Mouse (Mus musculus): ENCODE measurements around the gene Foxj2. TPM values are rescaled to one million over a fixed set of nuclear protein-coding genes. Genes with fewer than 3 reads are reported as not detected.

Foxj2 gene
- total and polyA plus RNA-seq, 3 experiments = 1.9 to 5.4 (median 2.5) TPM

- TF ChIP-seq MXI1 (IDR thresholded peaks at IDR 0.05; ENCODE audit: low read depth, low read length) (no peak), MAZ (IDR thresholded peaks at IDR 0.05; ENCODE audit: low read depth, low read length) (no peak), ZC3H11A (IDR thresholded peaks at IDR 0.05; ENCODE audit: low read depth, low read length) (no peak), USF1 (IDR thresholded peaks at IDR 0.05; ENCODE audit: low read depth, low read length) (no peak), ELF1 (IDR thresholded peaks at IDR 0.05; ENCODE audit: low read depth, low read length) (no peak), USF2 (conservative IDR thresholded peaks at IDR 0.05; ENCODE audit: low read depth, low read length) (no peak), BHLHE40 (IDR thresholded peaks at IDR 0.05; ENCODE audit: low read depth, low read length) (0 out of 2 replicates have a peak, but pooled peaks have one; percentile 32), HCFC1 (IDR thresholded peaks at IDR 0.05; ENCODE audit: low read depth, low read length) (no peak), ZNF384 (IDR thresholded peaks at IDR 0.05; ENCODE audit: low read depth, low read length) (peak; percentile 91), CHD2 (IDR thresholded peaks at IDR 0.05; ENCODE audit: low read length) (peak; percentile 52; the same call in 1 of the 2 replicates)
Measured at GRCm38 (mm10) chr6:122810022-122810614, 9.6 kb upstream of the Foxj2 start (continued).

GRCm38 (mm10) chr6:122810615-122811279 is 9.0 kb upstream of the Foxj2 start:
- H3K4me3 ChIP-seq (replicated peaks in 1 of 3; ENCODE audit: low read depth in 2 of 3, low read length in 2 of 3, poor library complexity in 1 of 3) = peak overlapping the region; percentile 69 to 89 (median 79)
- peaks cover 2 to 27% of the 10 kb centered on the region in 2 experiments; a peak in 2 of 4 replicates for H3K4me1 ChIP-seq (ENCODE audit: control insufficient read depth in 1 of 2, insufficient read depth in 2 of 2)
- peak overlapping the region; percentile 79 for H3K4me2 ChIP-seq (ENCODE audit: insufficient read depth, low read depth, poor library complexity, severe bottlenecking)
- H3K36me3 ChIP-seq (replicated peaks in 1 of 2; ENCODE audit: control insufficient read depth in 1 of 2, insufficient read depth in 1 of 2, low read length in 1 of 2) = peaks cover 0 to 10% of the 10 kb centered on the region in 2 experiments
- DNase-seq (ENCODE audit: extremely low read depth) = peak; percentile 98
- peak overlapping the region; percentile 99 for H3K27ac ChIP-seq (ENCODE audit: insufficient read depth, low read depth)
- H3K27me3 ChIP-seq (replicated peaks) = no peaks in the 10 kb centered on the region
- peak overlapping the region; percentile 96 for H3K9ac ChIP-seq (ENCODE audit: insufficient read depth, low read depth)
- no peaks in the 10 kb centered on the region for H3K9me3 ChIP-seq (replicated peaks; ENCODE audit: low read length)
- in situ Hi-C loops (cut with MboI; ENCODE audit: low pct_ligation_motif_present, low pct_unique_long_range_greater_than_20kb, low sequenced_read_pairs) (no loop called here), dilution Hi-C loops (cut with MboI; ENCODE audit: extremely low pct_ligation_motif_present, extremely low pct_unique_long_range_greater_than_20kb, low sequenced_read_pairs) (no loop called here)
- H3K79me2 ChIP-seq (replicated peaks; ENCODE audit: control insufficient read depth, extremely low read depth, insufficient read depth, poor library complexity, severe bottlenecking) = no peaks in the 10 kb centered on the region
- TF ChIP-seq GABPA (IDR thresholded peaks at IDR 0.05; ENCODE audit: insufficient replicate concordance, low read depth, low read length) = peak; percentile 18; the same call in 1 of the 2 replicates
- TF ChIP-seq UBTF (IDR thresholded peaks at IDR 0.05; ENCODE audit: low read depth, low read length) = no peak
- no peak for TF ChIP-seq EP300 (IDR thresholded peaks at IDR 0.05; ENCODE audit: low read length)
- TF ChIP-seq IRF4 (IDR thresholded peaks at IDR 0.05; ENCODE audit: low read depth, low read length) = peak; percentile 57
- peak; percentile 75; the same call in 1 of the 2 replicates for TF ChIP-seq MYC (IDR thresholded peaks at IDR 0.05; ENCODE audit: low read depth, low read length)
- peak; percentile 94 for TF ChIP-seq ELF1 (IDR thresholded peaks at IDR 0.05; ENCODE audit: low read depth, low read length)
- TF ChIP-seq TCF12 (IDR thresholded peaks at IDR 0.05; ENCODE audit: low read depth, low read length) = peak; percentile 7
- peak; percentile 64; the same call in 1 of the 2 replicates for TF ChIP-seq MEF2A (IDR thresholded peaks at IDR 0.05; ENCODE audit: borderline replicate concordance, low read depth, low read length)
- TF ChIP-seq ZMIZ1 (IDR thresholded peaks at IDR 0.05; ENCODE audit: low read depth, low read length) = peak; percentile 95
- peak; percentile 93 for TF ChIP-seq TBP (conservative IDR thresholded peaks at IDR 0.05; ENCODE audit: low read depth, low read length)
- TF ChIP-seq ETS1 (conservative IDR thresholded peaks at IDR 0.05; ENCODE audit: low read depth, low read length) = 0 out of 2 replicates have a peak, but pooled peaks have one; percentile 8
- no peak for TF ChIP-seq USF1 (IDR thresholded peaks at IDR 0.05; ENCODE audit: low read depth, low read length)
- TF ChIP-seq JUND (conservative IDR thresholded peaks at IDR 0.05; ENCODE audit: low read depth, low read length) = no peak
- TF ChIP-seq NRF1 (IDR thresholded peaks at IDR 0.05; ENCODE audit: low read depth, low read length) = 0 out of 2 replicates have a peak, but pooled peaks have one; percentile 23
- TF ChIP-seq ZC3H11A (IDR thresholded peaks at IDR 0.05; ENCODE audit: low read depth, low read length) = no peak
- peak; percentile 80 for TF ChIP-seq SIN3A (IDR thresholded peaks at IDR 0.05; ENCODE audit: low read length)
- TF ChIP-seq RAD21 (IDR thresholded peaks at IDR 0.05; ENCODE audit: low read depth, low read length) = no peak
- TF ChIP-seq MXI1 (IDR thresholded peaks at IDR 0.05; ENCODE audit: low read depth, low read length) = no peak; the same call in none of the 2 replicates
- peak; percentile 0; the same call in 1 of the 2 replicates for TF ChIP-seq BHLHE40 (IDR thresholded peaks at IDR 0.05; ENCODE audit: low read depth, low read length)
- 0 out of 2 replicates have a peak, but pooled peaks have one; percentile 32 for TF ChIP-seq RCOR1 (conservative IDR thresholded peaks at IDR 0.05; ENCODE audit: low read depth, low read length)
- TF ChIP-seq USF2 (conservative IDR thresholded peaks at IDR 0.05; ENCODE audit: low read depth, low read length) = no peak
- TF ChIP-seq MAZ (IDR thresholded peaks at IDR 0.05; ENCODE audit: low read depth, low read length) = peak; percentile 95
- peak; percentile 84 for TF ChIP-seq CHD2 (IDR thresholded peaks at IDR 0.05; ENCODE audit: low read length)
- peak; percentile 17; the same call in 1 of the 2 replicates for TF ChIP-seq POLR2AphosphoS2 (IDR thresholded peaks at IDR 0.05; ENCODE audit: low read depth, low read length)
- TF ChIP-seq MAFK (IDR thresholded peaks at IDR 0.05; ENCODE audit: insufficient replicate concordance, low read length) = no peak
- TF ChIP-seq ZNF384 (IDR thresholded peaks at IDR 0.05; ENCODE audit: low read depth, low read length) = no peak
- TF ChIP-seq POLR2A (IDR thresholded peaks at IDR 0.05; ENCODE audit: low read depth, low read length) = peak; percentile 71
- no peak for TF ChIP-seq CHD1 (IDR thresholded peaks at IDR 0.05; ENCODE audit: low read depth, low read length)
- TF ChIP-seq CTCF (conservative IDR thresholded peaks at IDR 0.05 in 1 of 2, IDR thresholded peaks at IDR 0.05 in 1 of 2; ENCODE audit: low read depth in 2 of 2, low read length in 2 of 2) = no peak
- TF ChIP-seq KAT2A (IDR thresholded peaks at IDR 0.05; ENCODE audit: insufficient replicate concordance, low read length) = peak; percentile 79; the same call in 1 of the 2 replicates
- TF ChIP-seq SMC3 (IDR thresholded peaks at IDR 0.05; ENCODE audit: low read depth, low read length) = no peak
- no peak; the same call in 1 of the 2 replicates for TF ChIP-seq MAX (IDR thresholded peaks at IDR 0.05; ENCODE audit: low read length)
